Mouse (Mus musculus): ENCODE measurements at regions not wholly inside any gene's neighbourhood (a gene's known extent, or its start where the extent isn't known, plus 50 kb on each side); places are given as distances from the start of the nearest gene placed in this dataset.

DNA sequence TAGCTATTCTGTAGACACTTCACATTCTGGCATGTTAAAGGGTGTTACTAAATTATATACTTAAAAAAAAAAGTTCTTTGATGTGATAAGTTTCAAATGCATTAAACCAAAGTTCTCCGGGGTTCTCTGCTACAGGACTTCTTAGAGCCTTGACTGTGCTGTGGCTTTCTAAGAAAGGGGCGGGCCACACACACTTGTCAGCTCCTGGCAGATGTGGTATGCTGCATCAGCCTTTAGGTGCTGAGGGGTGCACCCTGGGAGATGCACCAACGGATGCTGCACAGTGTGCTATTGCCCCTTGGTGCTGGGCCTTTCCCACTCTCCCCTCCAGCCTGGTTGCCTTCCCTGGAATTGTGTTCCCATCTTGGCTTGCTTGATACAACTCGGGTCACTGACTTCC, 125.0 kb downstream of the Bcl2l11 start:
- TF ChIP-seq CTCF (conservative IDR thresholded peaks at IDR 0.05 in 1 of 2, IDR thresholded peaks at IDR 0.05 in 1 of 2; ENCODE audit: low read depth in 2 of 2, low read length in 2 of 2) (no peak), MEF2A (IDR thresholded peaks at IDR 0.05; ENCODE audit: borderline replicate concordance, low read depth, low read length) (no peak), POLR2A (IDR thresholded peaks at IDR 0.05; ENCODE audit: low read depth, low read length) (no peak), MAFK (IDR thresholded peaks at IDR 0.05; ENCODE audit: insufficient replicate concordance, low read length) (no peak), ZNF384 (IDR thresholded peaks at IDR 0.05; ENCODE audit: low read depth, low read length) (no peak), MAZ (IDR thresholded peaks at IDR 0.05; ENCODE audit: low read depth, low read length) (no peak), ZMIZ1 (IDR thresholded peaks at IDR 0.05; ENCODE audit: low read depth, low read length) (no peak), EP300 (IDR thresholded peaks at IDR 0.05; ENCODE audit: low read length) (no peak)

All from CH12.LX (cell line).